Mouse (Mus musculus): ENCODE measurements around the gene Csnk2b. TPM values are rescaled to one million over a fixed set of nuclear protein-coding genes. Genes with fewer than 3 reads are reported as not detected.

The Csnk2b gene
- total and polyA plus RNA-seq, 3 experiments = 149 to 301 (median 170) TPM

DNA sequence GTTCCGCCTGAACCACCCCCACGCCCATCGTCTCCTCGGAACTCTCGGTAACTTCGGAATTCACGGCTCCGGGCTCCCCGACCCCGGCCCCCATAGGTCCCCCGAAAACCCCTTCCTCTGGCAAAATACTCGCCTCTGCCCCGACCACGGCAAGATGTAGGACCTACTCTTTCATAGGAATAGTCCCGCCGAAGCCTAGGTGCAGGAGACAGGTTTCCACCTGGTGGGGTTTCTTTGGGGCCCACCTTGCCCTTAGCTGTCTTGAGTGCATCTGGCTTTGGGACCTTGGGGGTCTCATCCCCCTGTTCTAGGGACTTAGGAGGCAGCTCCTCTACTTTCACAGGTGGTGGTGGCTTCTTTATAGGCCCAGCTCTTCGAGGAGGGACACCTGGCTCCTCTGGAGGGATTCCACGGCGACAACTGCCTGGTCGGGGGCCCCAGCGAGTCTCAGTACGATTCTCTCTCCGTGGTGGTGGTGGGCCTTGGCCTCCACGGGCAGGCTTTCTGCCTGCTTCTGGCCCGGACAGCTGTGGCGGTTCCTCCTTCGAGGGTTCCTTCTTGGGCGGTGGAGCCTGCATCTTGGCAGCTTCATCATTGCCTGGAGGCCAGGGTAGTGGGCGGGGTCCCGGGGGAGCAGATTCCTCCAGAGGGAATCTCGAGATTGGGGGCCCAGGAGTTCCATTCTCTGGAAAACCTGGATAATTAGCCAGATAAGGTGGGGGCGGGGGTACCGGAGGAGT, 34.8 kb upstream of the Csnk2b start:
- WGBS = 80% methylated on average over 33 of the region's 33 CpGs
- peaks cover 2% of the 10 kb centered on the region for H3K4me1 ChIP-seq (ENCODE audit: control insufficient read depth, insufficient read depth, low read length)
- H3K27me3 ChIP-seq (ENCODE audit: control insufficient read depth, insufficient read depth, low read length) = no peaks in the 10 kb centered on the region
- H3K9ac ChIP-seq (ENCODE audit: low read depth, low read length) = no peak overlapping the region
- H3K27ac ChIP-seq = no peak overlapping the region
- no peaks in the 10 kb centered on the region; the same call in 1 of the 2 replicates for H3K36me3 ChIP-seq (ENCODE audit: control insufficient read depth, insufficient read depth, low read length)
- H3K79me2 ChIP-seq (replicated peaks; ENCODE audit: control insufficient read depth, insufficient read depth, low read length) = peaks cover 6% of the 10 kb centered on the region; the same call in 1 of the 2 replicates
- DNase-seq = no peak
- H3K4me3 ChIP-seq = no peak overlapping the region
- no peak for TF ChIP-seq CTCF (IDR thresholded peaks at IDR 0.05)
- no peak for TF ChIP-seq POLR2A (IDR thresholded peaks at IDR 0.05; ENCODE audit: insufficient read depth, low read depth, low read length)
- no peak for TF ChIP-seq EP300 (IDR thresholded peaks at IDR 0.05; ENCODE audit: insufficient read depth, low read depth, low read length)
- intact Hi-C loops (cut with DNase I) = no loop called here

DNA sequence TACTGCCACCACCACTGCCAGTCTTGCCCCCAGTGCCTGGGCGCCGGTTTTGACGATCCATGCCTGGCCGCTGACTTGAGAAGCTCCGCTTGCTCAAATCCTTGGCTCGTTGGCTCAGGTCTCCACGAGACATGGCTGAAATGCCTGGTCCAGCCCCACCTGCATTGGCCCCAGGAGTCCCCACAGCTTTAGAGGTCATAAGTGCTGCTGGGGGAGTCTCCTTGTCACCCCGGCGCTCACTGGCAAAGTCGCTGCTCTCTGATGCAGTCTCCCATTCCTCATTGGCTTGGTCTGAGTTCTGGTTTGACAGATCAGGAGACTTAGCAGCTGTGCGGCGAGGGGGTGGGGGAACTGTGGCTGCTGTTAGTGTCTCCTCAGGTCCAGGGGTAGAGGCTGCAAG, 33.6 kb upstream of the Csnk2b start:
- Histone ChIP-seq H3K27ac (no peak overlapping the region), H3K79me2 (replicated peaks; ENCODE audit: control insufficient read depth, insufficient read depth, low read length) (no peaks in the 10 kb centered on the region), H3K4me1 (ENCODE audit: control insufficient read depth, insufficient read depth, low read length) (no peaks in the 10 kb centered on the region), H3K4me3 (no peak overlapping the region), H3K9ac (ENCODE audit: low read depth, low read length) (no peak overlapping the region), H3K27me3 (ENCODE audit: control insufficient read depth, insufficient read depth, low read length) (no peaks in the 10 kb centered on the region), H3K36me3 (ENCODE audit: control insufficient read depth, insufficient read depth, low read length) (no peaks in the 10 kb centered on the region)
- DNase-seq = no peak
- WGBS = 79% methylated on average over 12 of the region's 12 CpGs
- intact Hi-C loops (cut with DNase I) = no loop called here
- no peak for TF ChIP-seq POLR2A (IDR thresholded peaks at IDR 0.05; ENCODE audit: insufficient read depth, low read depth, low read length)
- no peak for TF ChIP-seq CTCF (IDR thresholded peaks at IDR 0.05)
- no peak for TF ChIP-seq EP300 (IDR thresholded peaks at IDR 0.05; ENCODE audit: insufficient read depth, low read depth, low read length)

DNA sequence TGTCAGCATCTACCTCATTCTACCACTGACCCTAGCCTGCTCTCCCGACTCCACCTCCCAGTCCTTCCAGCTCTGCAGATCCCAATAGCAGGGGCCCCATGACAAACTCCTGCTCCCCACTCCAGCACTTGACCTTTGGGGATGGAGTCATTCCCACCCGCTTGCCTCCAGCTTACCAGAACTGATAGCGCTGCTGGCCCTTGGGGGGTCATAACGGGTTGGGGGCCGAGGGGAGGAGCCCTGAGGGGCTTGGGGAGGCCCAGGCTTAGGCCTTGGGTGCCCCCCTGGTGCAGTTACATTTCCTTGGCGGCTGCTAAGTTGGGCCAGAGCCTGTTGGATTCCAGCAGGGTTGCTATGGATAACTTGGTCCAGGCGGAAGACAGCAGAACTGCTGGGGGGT, 32.8 kb upstream of the Csnk2b start:
- Histone ChIP-seq H3K36me3 (ENCODE audit: control insufficient read depth, insufficient read depth, low read length) (no peaks in the 10 kb centered on the region), H3K4me3 (no peak overlapping the region), H3K79me2 (replicated peaks; ENCODE audit: control insufficient read depth, insufficient read depth, low read length) (no peaks in the 10 kb centered on the region), H3K9ac (ENCODE audit: low read depth, low read length) (no peak overlapping the region), H3K27me3 (ENCODE audit: control insufficient read depth, insufficient read depth, low read length) (no peaks in the 10 kb centered on the region), H3K4me1 (ENCODE audit: control insufficient read depth, insufficient read depth, low read length) (no peaks in the 10 kb centered on the region), H3K27ac (no peak overlapping the region)
- intact Hi-C loops (cut with DNase I) = no loop called here
- TF ChIP-seq CTCF (IDR thresholded peaks at IDR 0.05) (no peak), POLR2A (IDR thresholded peaks at IDR 0.05; ENCODE audit: insufficient read depth, low read depth, low read length) (no peak), EP300 (IDR thresholded peaks at IDR 0.05; ENCODE audit: insufficient read depth, low read depth, low read length) (no peak)
- DNase-seq = no peak
- WGBS = 73% methylated on average over 7 of the region's 7 CpGs

DNA sequence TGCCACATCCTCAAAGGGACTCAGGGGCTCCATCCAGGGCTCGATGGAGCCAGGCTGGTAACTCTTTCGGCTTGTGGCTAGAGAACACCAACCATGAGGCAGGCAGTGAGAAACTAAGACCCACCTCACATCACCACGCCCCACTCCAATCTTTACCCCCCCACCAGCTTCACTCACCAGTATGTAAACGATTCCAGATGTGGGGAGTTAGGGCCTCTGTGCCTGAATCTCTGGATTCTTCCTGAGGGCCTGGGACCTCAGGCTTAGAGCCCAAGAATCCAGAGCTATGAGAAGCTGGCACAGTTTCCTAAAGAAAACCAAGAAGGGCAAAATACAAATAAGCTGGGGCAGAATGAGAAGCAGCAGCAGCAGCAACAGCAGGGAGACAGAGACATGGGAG, 32.1 kb upstream of the Csnk2b start:
- H3K79me2 ChIP-seq (replicated peaks; ENCODE audit: control insufficient read depth, insufficient read depth, low read length) = no peaks in the 10 kb centered on the region
- DNase-seq = no peak
- H3K4me1 ChIP-seq (ENCODE audit: control insufficient read depth, insufficient read depth, low read length) = no peaks in the 10 kb centered on the region
- H3K27me3 ChIP-seq (ENCODE audit: control insufficient read depth, insufficient read depth, low read length) = no peaks in the 10 kb centered on the region
- no peaks in the 10 kb centered on the region for H3K36me3 ChIP-seq (ENCODE audit: control insufficient read depth, insufficient read depth, low read length)
- WGBS = 82% methylated on average over 4 of the region's 4 CpGs
- H3K27ac ChIP-seq = no peak overlapping the region
- no peak overlapping the region for H3K4me3 ChIP-seq
- no peak overlapping the region for H3K9ac ChIP-seq (ENCODE audit: low read depth, low read length)
- TF ChIP-seq CTCF (IDR thresholded peaks at IDR 0.05) = no peak
- no peak for TF ChIP-seq EP300 (IDR thresholded peaks at IDR 0.05; ENCODE audit: insufficient read depth, low read depth, low read length)
- TF ChIP-seq POLR2A (IDR thresholded peaks at IDR 0.05; ENCODE audit: insufficient read depth, low read depth, low read length) = no peak
- intact Hi-C loops (cut with DNase I) = no loop called here

DNA sequence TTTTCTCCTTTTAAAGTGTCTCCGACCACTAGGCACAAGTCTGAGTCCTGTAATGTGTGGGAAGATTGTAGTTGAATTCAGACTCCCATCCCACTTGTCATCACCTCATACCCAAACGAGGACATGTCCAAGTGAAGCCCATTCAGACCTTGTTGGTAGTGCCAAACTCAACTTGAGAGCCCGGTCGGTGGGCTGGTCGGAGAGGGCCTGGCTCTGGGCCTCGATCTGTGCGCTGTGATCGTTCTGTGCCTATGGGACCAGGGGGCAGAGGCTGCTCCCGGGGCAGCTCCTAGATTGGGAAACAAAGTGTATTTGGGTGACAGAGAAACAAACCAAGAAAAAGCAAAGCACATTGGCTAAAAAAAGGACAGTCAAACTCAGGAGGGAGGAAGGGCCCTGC, 31.2 kb upstream of the Csnk2b start:
- intact Hi-C loops (cut with DNase I) = no loop called here
- Histone ChIP-seq H3K4me3 (no peak overlapping the region), H3K79me2 (replicated peaks; ENCODE audit: control insufficient read depth, insufficient read depth, low read length) (no peaks in the 10 kb centered on the region), H3K36me3 (ENCODE audit: control insufficient read depth, insufficient read depth, low read length) (0 out of 2 replicates have a peak, but pooled peaks cover 2% of the 10 kb centered on the region), H3K27ac (no peak overlapping the region), H3K4me1 (ENCODE audit: control insufficient read depth, insufficient read depth, low read length) (no peaks in the 10 kb centered on the region), H3K27me3 (ENCODE audit: control insufficient read depth, insufficient read depth, low read length) (no peaks in the 10 kb centered on the region), H3K9ac (ENCODE audit: low read depth, low read length) (no peak overlapping the region)
- DNase-seq = no peak
- TF ChIP-seq EP300 (IDR thresholded peaks at IDR 0.05; ENCODE audit: insufficient read depth, low read depth, low read length) = no peak
- no peak for TF ChIP-seq CTCF (IDR thresholded peaks at IDR 0.05)
- TF ChIP-seq POLR2A (IDR thresholded peaks at IDR 0.05; ENCODE audit: insufficient read depth, low read depth, low read length) = no peak
- 66% methylated on average over 9 of the region's 9 CpGs for WGBS

DNA sequence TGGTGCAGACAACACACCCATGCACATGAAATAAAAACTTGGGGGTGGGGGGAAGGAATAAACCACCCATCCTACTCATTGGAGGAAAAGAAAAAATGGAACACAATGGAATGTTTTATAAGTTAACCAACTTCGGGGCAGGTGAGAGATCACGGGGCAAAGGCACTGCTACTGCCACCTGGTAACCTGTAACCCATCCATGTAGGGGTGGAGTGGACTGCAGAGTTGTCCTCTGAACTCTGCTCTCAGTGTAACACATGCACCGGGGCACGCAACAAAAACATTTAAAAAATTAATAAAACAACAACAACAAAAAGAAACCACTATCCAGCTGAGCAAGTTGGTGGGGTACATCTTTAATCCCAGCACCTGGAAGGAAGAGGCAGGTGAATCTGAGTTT, 30.3 kb upstream of the Csnk2b start:
- intact Hi-C loops (cut with DNase I) = loop anchor here (1.0 kb wide), 1 partner anchor 11 kb away; no protein-coding TSS in a partner anchor
- Histone ChIP-seq H3K27ac (no peak overlapping the region), H3K4me3 (no peak overlapping the region), H3K36me3 (ENCODE audit: control insufficient read depth, insufficient read depth, low read length) (0 out of 2 replicates have a peak, but pooled peaks cover 2% of the 10 kb centered on the region), H3K9ac (ENCODE audit: low read depth, low read length) (no peak overlapping the region), H3K79me2 (replicated peaks; ENCODE audit: control insufficient read depth, insufficient read depth, low read length) (no peaks in the 10 kb centered on the region), H3K27me3 (ENCODE audit: control insufficient read depth, insufficient read depth, low read length) (no peaks in the 10 kb centered on the region), H3K4me1 (ENCODE audit: control insufficient read depth, insufficient read depth, low read length) (no peaks in the 10 kb centered on the region)
- 86% methylated on average over 4 of the region's 4 CpGs for WGBS
- TF ChIP-seq EP300 (IDR thresholded peaks at IDR 0.05; ENCODE audit: insufficient read depth, low read depth, low read length) (no peak), POLR2A (IDR thresholded peaks at IDR 0.05; ENCODE audit: insufficient read depth, low read depth, low read length) (no peak), CTCF (IDR thresholded peaks at IDR 0.05) (no peak)
- no peak for DNase-seq
